In the genomic region with DNA sequence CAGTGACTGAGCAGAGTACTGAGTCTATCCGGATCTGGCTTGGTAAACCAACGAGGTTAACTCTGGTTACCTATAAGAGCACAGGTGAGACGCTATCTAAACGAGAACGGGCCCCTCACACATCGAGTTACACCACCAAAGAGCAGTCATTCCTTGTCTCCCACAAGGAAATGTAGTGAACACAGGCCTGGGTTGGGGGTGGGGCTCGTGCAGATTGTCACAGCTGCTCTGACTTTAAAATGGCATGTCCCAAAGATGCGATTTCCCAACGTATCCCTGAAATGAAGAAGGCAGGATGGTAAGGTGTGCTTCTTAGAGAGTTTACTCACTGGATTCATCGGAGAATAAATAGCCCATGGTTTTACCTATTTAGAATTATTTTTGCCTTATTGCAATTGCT, we compare ENCODE assay signal across 34 mouse cellular contexts.
"Had no signal": no experiment of that assay in that cellular context is flagged by ENCODE, and none has a peak within 500 bp of the region (broad histone marks: within the 10 kb centered on the region; RNA-seq: fewer than 3 reads in every experiment).

No protein-coding gene starts in this region.

- H3K27me3 ChIP-seq: heart, embryonic 12.5 days; heart, embryonic 13.5 days; heart, embryonic 15.5 days; hindbrain, embryonic 12.5 days; hindbrain, embryonic 13.5 days; hindbrain, embryonic 15.5 days; intestine, embryonic 15.5 days; kidney, embryonic 15.5 days had no signal

- ATAC-seq: hindbrain, embryonic 16.5 days; hindbrain, postnatal 0 days; inflammation-experienced regulatory T-cells, adult 6 months; intestine, embryonic 15.5 days; intestine, embryonic 16.5 days; intestine, postnatal 0 days had no signal

- H3K4me1 ChIP-seq: heart, embryonic 12.5 days; heart, embryonic 13.5 days; heart, embryonic 15.5 days; hindbrain, embryonic 15.5 days; intestine, embryonic 15.5 days; kidney, embryonic 15.5 days had no signal

- H3K27ac ChIP-seq: heart, embryonic 13.5 days; heart, embryonic 15.5 days; hindbrain, embryonic 10.5 days; hindbrain, embryonic 12.5 days; hindbrain, embryonic 13.5 days; hindbrain, embryonic 14.5 days; hindbrain, embryonic 15.5 days; hindbrain, postnatal 0 days; intestine, embryonic 15.5 days; kidney, embryonic 15.5 days; kidney, postnatal 0 days; layer of hippocampus, adult 2 months; left cerebral cortex, adult 2 months had no signal

- H3K9me3 ChIP-seq: heart, embryonic 13.5 days; heart, embryonic 15.5 days; hindbrain, embryonic 10.5 days; hindbrain, embryonic 12.5 days; hindbrain, embryonic 13.5 days; hindbrain, embryonic 15.5 days; intestine, embryonic 15.5 days; kidney, embryonic 15.5 days had no signal

- H3K4me2 ChIP-seq: heart, embryonic 12.5 days; heart, embryonic 13.5 days; heart, embryonic 15.5 days; hindbrain, embryonic 12.5 days; hindbrain, embryonic 13.5 days; hindbrain, embryonic 14.5 days; hindbrain, embryonic 15.5 days; intestine, embryonic 15.5 days; kidney, embryonic 15.5 days had no signal

- DNase-seq: heart, postnatal 10 days; heart, postnatal 14 days; heart, postnatal 36 days; heart, postnatal 4 days; kidney, adult 11 months; kidney, adult 18-20 months; kidney, adult 2 months; kidney, adult 8-10 months; kidney, adult 9 months; kidney, postnatal 10 days; kidney, postnatal 14 days; kidney, postnatal 25 days; kidney, postnatal 36 days; kidney, postnatal 4 days; layer of hippocampus, adult 9-11 months; layer of hippocampus, postnatal 36 days had no signal

- H3K4me3 ChIP-seq: heart, embryonic 12.5 days; heart, embryonic 13.5 days; heart, embryonic 15.5 days; hindbrain, embryonic 10.5 days; hindbrain, embryonic 12.5 days; hindbrain, embryonic 13.5 days; hindbrain, embryonic 15.5 days; intestine, embryonic 15.5 days; kidney, embryonic 15.5 days; layer of hippocampus, adult 2 months; left cerebral cortex, adult 2 months had no signal

- H3K9ac ChIP-seq: heart, embryonic 12.5 days; heart, embryonic 13.5 days; heart, embryonic 15.5 days; hindbrain, embryonic 12.5 days; hindbrain, embryonic 13.5 days; hindbrain, embryonic 14.5 days; hindbrain, embryonic 15.5 days; intestine, embryonic 15.5 days; kidney, embryonic 15.5 days had no signal

- H3K36me3 ChIP-seq: heart, embryonic 12.5 days; heart, embryonic 13.5 days; heart, embryonic 15.5 days; hindbrain, embryonic 10.5 days; hindbrain, embryonic 12.5 days; hindbrain, embryonic 13.5 days; hindbrain, embryonic 15.5 days; intestine, embryonic 15.5 days; kidney, embryonic 15.5 days had no signal
